In genomic region chr17:8856430-8857371, GRCm38 (mm10) we compare ENCODE assay signal across 8 mouse cellular contexts.
DNase-seq lines count a peak whose midpoint lies in the region; ATAC-seq and TF ChIP-seq lines count a peak whose summit lies in the region.

No protein-coding gene starts in this region.

- TF ChIP-seq POLR2A in liver, adult 2 months (IDR thresholded peaks at IDR 0.05; ENCODE audit: extremely low read depth, insufficient read depth, low read length) = no peak

- no peaks in the 10 kb centered on the region for H3K27me3 ChIP-seq in forebrain, postnatal 0 days (ENCODE audit: insufficient read depth, low read length)
- peaks cover 4% of the 10 kb centered on the region; the same call in 1 of the 2 replicates for H3K27me3 ChIP-seq in hindbrain, embryonic 12.5 days
- no peaks in the 10 kb centered on the region; the same call in 1 of the 2 replicates for H3K27me3 ChIP-seq in liver, adult 2 months (ENCODE audit: control insufficient read depth, insufficient read depth, low read length)

- H3K79me2 ChIP-seq in liver, adult 2 months (ENCODE audit: control insufficient read depth, insufficient read depth, low read length) = no peaks in the 10 kb centered on the region

- no peak for TF ChIP-seq CTCF in forebrain, postnatal 0 days (IDR thresholded peaks at IDR 0.05; ENCODE audit: low read depth)
- no peak for TF ChIP-seq CTCF in liver, adult 2 months (IDR thresholded peaks at IDR 0.05; ENCODE audit: low read depth, low read length)

- 0 out of 2 replicates have a peak overlapping the region, but pooled peaks have one; percentile 13 for H3K4me2 ChIP-seq in forebrain, postnatal 0 days (ENCODE audit: low read depth)
- H3K4me2 ChIP-seq in hindbrain, embryonic 12.5 days (replicated peaks) = peak overlapping the region; percentile 44

- no peaks in the 10 kb centered on the region for H3K9me3 ChIP-seq in forebrain, postnatal 0 days (ENCODE audit: low read length)
- no peaks in the 10 kb centered on the region for H3K9me3 ChIP-seq in hindbrain, embryonic 12.5 days (replicated peaks)

- DNase-seq in A20 (ENCODE audit: low read depth, low spot score) = peak; percentile 74
- DNase-seq in adrenal gland, adult 8-10 months = peak; percentile 31
- no peak for DNase-seq in forebrain, postnatal 0 days
- DNase-seq in liver, adult 2 months (ENCODE audit: extremely low read depth, low read depth, low spot score) = peak; percentile 47
- peak; percentile 77 to 87 for DNase-seq in thymus, adult 18-20 months
- no peak for DNase-seq in right cerebral cortex, postnatal 25 days

- H3K9ac ChIP-seq in forebrain, postnatal 0 days = no peak overlapping the region
- H3K9ac ChIP-seq in hindbrain, embryonic 12.5 days = no peak overlapping the region
- no peak overlapping the region for H3K9ac ChIP-seq in liver, adult 2 months (ENCODE audit: low read depth, low read length)

- no peak overlapping the region for H3K27ac ChIP-seq in forebrain, postnatal 0 days (ENCODE audit: low read depth, low read length)
- H3K27ac ChIP-seq in hindbrain, embryonic 12.5 days = no peak overlapping the region
- no peak overlapping the region for H3K27ac ChIP-seq in liver, adult 2 months (replicated peaks; ENCODE audit: insufficient read depth, low read depth, low read length)

- H3K4me1 ChIP-seq in forebrain, postnatal 0 days (ENCODE audit: insufficient read depth) = 0 out of 2 replicates have a peak, but pooled peaks cover 2% of the 10 kb centered on the region
- peaks cover 17% of the 10 kb centered on the region for H3K4me1 ChIP-seq in hindbrain, embryonic 12.5 days
- no peaks in the 10 kb centered on the region for H3K4me1 ChIP-seq in liver, adult 2 months (ENCODE audit: control insufficient read depth, insufficient read depth, low read length)

- H3K4me3 ChIP-seq in forebrain, postnatal 0 days (ENCODE audit: low read depth, low read length) = no peak overlapping the region; the same call in 1 of the 2 replicates
- peak overlapping the region; percentile 13; the same call in 1 of the 2 replicates for H3K4me3 ChIP-seq in hindbrain, embryonic 12.5 days
- no peak overlapping the region for H3K4me3 ChIP-seq in liver, adult 2 months (ENCODE audit: insufficient read depth, low read depth, low read length)

- no peaks in the 10 kb centered on the region for H3K36me3 ChIP-seq in forebrain, postnatal 0 days (ENCODE audit: insufficient read depth)
- no peaks in the 10 kb centered on the region for H3K36me3 ChIP-seq in hindbrain, embryonic 12.5 days
- no peaks in the 10 kb centered on the region for H3K36me3 ChIP-seq in liver, adult 2 months (ENCODE audit: control insufficient read depth, insufficient read depth, low read length)

- no peak for ATAC-seq in forebrain, postnatal 0 days
- ATAC-seq in hindbrain, embryonic 12.5 days (ENCODE audit: low FRiP score) = peak; percentile 69
- ATAC-seq in monocyte, adult 5-6 weeks (replicated peaks; ENCODE audit: insufficient number of reproducible peaks, low FRiP score, low TSS enrichment, poor library complexity, severe bottlenecking) = peak; percentile 50; the same call in 1 of the 2 replicates

- 45% methylated on average over 22 of the region's 22 CpGs for WGBS in forebrain, postnatal 0 days
- whole genome bisulfite sequencing in hindbrain, embryonic 12.5 days = 35% methylated on average over 22 of the region's 22 CpGs
- WGBS in liver, adult 2 months = 42% methylated on average over 22 of the region's 22 CpGs

Comparison
In these comparisons a context has a peak if more than half of its experiments do, and no peak if none do; other contexts are left out.
1. DNase-seq: peak in A20 (single experiment), adrenal gland, adult 8-10 months (single experiment), liver, adult 2 months (single experiment) and thymus, adult 18-20 months (2 of 2); none in forebrain, postnatal 0 days (single experiment) and right cerebral cortex, postnatal 25 days (single experiment).